Mouse (Mus musculus): ENCODE results near the gene Best2.

Best2 gene

DNA sequence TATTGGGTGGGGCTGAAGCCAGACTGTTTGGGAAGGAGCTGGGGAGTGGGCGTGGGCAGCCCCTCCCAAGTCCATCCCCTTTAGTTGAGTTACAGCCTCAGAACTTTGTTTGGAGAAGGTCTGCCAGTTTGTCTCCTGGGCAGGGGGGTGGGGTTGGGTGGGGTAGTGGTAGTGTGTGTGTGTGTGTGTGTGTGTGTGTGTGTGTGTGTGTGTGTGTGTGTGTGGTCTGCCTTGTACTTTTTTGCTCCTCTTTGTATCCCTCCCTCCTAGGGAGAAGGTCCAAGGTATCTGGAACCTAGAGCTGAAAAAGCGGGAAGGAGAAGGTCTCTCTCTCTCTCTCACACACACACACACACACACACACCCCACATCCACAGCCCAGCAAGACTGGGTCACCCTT lies at the start of gene Best2:
Gene Best2, minus strand, starts transcription at position 101 of the 400 bp plus-strand sequence.
- no peak for DNase-seq

DNA sequence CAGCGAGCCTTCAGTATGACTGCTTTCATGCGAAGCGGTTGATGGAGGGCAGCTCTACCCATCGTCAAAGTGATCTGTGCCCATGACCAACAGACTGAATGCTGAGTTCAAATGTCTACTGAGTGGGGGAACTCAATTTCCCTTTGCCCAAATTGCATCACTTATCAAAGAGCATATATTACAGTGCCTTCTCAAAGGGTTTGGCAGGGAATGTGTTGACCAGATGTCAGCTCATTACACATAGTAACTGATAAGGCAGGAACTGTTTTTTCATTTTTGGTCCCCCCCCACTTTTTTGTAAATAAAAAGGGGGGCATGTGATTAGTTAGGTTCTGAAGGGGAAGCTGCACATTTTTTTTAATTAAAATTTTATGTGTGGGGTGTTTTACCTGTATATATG lies 48.3 kb upstream of the Best2 start:
- DNase-seq: no peak

DNA sequence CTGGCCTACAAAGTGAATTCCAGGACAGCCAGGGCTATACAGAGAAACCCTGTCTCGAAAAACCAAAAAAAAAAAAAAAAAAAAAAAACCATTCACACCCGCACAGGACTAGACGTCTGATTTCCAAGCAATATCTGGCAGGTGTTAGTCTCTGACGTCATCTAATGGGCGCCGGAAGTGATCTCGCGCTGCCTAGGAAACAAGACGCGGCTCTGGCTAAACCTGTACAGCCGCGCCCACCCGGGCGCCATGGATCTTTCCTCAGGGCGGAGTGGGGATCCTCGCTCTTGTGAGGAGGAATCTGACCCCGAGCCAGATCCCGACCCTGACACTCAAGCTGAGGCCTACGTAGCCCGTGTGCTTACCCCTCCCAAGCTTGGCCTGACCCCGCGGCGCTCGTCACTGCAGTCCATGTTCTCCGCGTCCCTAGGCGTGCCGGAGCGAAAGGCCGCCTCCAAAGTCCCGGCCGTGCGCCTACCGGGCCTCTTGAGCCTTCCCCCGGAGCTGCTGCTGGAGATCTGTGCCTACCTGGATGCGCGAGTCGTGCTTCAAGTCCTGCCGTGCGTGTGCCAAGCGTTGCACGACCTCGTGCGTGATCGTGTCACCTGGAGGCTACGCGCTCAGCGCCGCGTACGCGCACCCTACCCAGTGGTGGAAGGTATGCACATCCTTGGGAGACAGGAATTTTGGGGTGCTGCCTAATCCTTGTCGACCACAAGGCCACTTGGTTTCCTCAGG lies 45.7 kb upstream of the Best2 start, which contains the start of gene Fbxw9:
Gene Fbxw9, plus strand, starts transcription at position 177 of the 738 bp plus-strand sequence.
- peak; percentile 94 for DNase-seq

DNA sequence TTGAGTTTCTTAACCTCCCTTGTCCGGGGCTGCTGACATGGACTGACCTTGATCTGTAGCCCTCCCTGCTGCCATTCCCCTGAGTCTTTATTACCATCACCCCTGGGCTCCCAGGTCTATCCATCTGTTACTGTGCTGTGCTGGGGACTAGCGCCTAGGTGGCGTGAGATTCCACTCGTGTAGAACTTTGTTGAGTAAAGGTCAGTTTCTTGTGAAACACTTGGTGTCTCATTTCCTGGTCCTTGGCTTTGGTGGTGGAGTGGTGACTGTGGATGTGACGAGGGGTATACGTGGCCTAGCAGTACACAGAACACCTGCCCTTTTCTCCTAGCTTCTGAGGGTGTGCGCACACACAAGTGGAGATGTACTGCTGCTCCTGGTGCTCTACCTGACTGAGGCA lies 43.0 kb upstream of the Best2 start:
- no peak for DNase-seq

DNA sequence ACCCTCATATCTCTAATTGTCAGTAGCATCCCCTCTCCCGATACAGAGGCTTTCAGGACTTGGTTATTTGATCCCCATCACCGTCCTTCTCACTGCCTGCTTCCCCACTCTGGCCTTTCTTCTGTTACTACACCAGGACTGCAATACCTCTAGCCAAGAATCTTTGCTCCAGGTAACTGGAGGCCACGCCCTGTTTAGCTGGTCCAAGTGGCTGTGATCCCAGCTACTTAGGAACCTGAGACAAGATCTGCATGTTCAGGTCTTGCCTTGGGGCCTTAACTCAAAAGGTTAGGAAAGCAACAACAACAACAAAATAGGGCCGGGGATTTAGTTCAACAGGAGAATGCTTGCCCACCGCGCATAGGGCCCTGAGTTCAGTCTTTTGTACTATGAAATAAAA lies 29.3 kb upstream of the Best2 start:
- no peak for DNase-seq

DNA sequence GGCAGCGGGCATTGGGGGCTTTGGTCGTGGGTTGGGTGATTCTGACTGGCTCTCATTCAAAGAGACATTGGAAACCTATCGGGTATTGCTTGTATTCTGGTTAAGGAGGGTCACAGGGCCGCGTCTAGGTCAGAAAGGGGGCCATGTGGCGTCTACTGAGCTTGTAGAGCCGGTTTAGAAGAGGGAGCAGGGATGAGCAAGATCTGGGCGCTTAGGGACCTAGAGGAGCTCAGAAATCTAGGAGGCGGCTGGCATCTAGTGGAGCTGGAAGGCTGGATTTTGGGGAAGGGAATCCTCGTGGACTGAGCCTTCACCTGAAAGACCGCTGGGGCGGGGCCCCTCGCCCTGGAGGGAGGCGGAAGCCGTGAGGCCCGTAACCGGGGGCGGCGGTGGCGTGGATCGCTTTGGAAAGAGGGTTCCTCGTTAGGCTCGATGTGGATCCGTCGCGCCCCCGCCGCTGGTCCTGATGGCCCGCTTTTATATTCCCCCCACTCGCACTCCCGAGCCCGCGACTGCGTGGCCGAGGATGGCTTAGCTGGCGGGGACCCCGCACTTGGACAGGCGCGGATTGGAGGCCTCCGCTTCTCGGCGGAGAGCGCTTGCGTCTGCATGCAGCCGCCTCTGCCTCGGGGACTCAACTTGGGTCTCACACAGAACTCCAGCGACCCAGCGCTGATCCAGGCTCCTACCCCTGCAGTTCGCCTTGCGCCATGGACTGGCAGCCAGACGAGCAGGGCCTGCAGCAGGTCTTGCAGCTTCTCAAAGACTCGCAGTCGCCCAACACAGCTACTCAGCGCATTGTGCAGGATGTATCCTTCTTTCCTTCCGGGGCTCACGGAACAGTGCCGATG lies 23.6 kb upstream of the Best2 start:
- DNase-seq: peak; percentile 44

DNA sequence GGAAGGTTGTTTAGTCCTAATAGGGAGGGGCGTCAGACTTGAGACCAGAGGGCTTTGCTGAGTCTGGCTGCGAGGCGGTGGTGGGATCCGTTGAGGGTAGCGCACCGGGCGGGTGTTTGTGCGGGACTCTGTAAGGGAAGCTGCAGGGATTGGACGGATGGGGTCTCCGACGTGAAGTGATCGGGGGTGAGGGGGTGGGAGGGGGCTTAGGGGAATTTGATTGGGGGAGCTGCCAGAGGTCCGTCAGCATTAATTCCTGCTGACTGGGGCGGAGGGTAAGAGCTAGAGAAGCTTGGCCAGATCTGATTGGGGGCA lies 23.0 kb upstream of the Best2 start:
- no peak for DNase-seq

DNA sequence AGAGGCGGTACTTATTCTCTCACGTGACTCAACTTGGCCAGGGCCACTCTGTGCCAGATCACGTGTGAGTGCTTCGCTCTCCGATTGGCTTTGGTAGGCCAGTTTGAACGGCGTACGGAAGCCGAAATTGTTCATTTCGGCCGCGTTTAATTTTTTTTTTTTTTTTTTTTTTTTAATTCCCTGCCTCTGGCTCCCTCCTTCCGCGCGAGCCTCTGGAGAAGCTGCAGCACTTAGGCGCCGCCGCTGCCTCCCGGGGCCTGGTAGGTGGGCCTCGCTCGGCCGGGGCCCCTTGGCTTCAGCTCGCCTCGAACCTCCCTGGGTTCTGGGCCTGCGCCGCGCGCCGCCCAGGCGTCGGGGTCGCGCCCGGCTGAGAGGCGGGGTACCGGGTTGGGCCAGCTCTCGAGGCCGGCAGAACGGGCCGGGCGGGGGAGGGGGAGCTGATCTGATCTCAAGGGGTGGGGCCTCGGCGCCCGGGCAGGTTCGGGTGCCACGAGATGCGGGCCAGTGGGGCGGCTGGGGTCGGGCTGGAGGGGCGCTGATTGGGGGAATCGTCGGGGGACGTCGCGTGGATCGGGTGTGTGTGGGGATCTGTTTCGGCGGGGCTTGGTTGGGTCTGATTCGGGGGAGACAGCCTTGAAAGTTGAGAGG lies 22.5 kb upstream of the Best2 start, which contains the start of gene Tnpo2:
Gene Tnpo2, plus strand, starts transcription at position 198 of the 648 bp plus-strand sequence.
- peak; percentile 97 for DNase-seq

DNA sequence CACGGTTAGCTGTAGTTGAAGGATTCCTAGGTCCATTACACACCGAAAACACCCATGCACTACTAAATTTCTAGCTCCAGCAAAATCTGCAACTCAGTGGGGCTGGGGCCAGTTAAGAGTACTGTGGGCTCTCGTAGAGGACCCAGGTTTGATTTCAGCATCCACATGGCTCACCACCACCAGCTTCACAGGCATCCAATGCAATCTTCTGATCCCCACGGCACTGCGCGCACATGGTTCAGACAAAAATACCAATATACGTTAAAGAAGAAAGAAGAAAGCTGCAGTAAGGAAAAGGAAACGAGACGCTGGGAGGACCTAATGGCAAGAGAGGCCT lies 22.0 kb upstream of the Best2 start:
- no peak for DNase-seq

DNA sequence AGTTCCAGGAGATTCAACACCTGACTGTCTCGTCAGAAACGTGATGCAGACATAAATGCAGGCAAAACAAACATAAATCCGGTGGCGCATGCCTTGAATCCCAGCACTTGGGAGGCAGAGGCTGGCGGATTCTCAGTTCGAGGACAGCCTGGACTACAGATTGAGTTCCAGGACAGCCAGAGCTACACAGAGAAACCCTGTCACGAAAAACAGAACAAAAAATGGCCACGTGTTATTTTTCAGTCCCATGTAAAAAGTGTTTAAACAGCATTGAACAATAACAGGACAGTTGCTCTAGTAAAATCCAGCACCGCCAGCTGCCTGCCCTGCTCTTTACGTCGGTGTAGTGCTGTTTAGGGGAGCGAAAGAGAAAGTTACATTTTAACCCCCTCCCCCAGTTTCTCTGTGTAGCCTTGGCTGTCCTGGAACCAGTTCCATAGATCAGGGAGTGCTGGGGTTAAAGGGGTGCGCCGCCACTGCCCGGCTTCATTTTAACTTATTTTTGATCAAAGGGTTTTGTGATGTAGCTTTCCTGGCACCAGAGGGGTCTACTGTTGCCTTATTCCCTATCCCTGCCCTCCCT lies 21.5 kb upstream of the Best2 start:
- DNase-seq: no peak

DNA sequence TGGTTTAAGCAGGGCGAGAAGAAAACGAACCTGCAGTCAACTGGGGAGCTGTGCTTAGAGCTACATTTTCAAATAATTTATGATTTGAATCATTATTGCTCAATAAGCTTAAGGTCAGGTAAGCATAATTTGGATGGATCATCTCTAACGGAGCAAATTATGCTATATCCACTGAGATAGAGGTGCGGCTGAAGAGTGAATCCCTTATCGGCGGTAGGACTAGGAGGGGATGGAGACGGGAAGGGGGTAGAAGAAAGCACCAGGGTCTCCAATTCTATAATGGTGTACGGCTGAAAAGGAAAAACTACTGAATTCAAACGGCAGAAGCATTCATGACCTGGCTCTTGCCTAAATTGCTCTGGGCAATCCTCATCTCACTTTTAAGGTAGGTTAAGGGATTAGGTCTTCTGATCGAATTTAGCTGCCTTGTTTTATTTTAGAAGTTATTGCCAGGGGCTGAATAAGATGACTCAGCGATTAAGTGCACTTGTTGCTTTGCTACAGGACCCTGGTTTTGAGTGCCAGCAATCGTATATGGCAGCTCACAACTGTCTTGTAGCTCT lies 20.9 kb upstream of the Best2 start:
- no peak for DNase-seq

DNA sequence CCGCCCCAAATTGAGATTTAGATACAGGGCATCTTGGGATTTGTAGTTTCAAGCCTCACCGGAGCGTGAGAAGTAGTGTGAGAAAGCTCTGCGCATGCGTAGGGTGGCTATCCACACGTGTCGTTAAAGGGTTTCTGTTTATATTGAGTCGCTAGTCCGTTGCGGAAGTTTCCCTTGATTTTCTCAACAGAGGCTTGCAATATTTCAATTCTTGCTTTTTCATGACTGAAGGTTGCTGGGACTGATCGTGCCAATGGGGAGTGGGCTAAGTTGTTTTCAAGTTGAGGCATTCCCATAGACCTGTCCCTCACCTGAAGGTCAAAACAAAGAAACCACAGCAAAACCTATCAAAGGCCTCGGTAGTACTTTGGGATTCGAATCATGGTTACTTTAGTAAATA lies 20.4 kb upstream of the Best2 start:
- DNase-seq: peak; percentile 73

DNA sequence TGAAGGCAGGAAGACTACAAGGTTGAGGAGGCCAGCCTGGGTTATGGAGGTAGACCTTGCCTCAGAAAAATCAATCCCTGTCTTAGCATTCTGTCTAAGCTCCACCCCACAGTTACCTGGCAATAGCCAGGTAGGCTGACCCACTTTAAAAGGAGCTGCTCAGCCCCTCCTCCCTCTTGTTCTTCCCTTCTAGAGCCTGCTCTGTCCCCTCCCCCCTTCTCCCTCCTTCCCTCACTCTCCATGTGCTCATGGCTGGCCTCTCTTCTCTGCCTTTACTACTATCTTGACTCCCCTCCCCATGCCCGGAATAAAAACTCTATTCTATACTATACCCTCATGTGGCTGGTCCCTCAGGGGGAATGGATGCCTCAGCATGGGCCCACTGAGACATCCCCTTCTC lies 19.5 kb upstream of the Best2 start:
- no peak for DNase-seq

DNA sequence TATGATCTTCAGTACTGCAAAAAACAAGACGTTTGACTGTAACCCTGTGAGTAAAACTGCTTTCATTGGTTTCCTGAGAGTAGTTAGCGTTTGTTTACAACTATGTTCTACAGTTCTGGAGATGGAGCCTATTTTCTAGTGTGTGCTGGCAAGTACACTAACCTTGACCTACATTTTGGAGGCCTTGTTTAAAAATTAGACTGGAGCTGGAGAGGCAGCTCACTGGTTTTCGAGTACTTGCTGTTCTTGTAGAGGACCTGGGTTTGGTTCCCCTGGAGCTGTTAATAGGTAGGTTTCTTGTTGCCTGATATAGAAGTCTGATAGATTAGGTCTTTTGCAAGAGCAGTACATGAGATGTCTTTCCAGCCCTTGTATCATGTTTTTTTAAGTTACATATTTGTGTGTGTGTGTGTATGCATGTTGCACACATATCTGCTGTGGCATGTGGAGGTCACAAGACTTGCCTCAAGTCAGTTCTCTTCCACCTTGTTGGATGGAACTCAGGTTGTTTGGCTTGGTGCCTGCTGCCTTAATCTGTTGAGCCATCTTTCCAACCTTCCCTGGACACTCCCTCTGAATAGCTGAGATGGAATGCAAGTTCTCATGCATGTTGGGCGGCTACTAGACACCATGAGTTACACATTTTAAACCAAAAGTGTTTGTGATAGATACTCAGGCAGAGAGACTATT lies 18.4 kb upstream of the Best2 start:
- no peak for DNase-seq

DNA sequence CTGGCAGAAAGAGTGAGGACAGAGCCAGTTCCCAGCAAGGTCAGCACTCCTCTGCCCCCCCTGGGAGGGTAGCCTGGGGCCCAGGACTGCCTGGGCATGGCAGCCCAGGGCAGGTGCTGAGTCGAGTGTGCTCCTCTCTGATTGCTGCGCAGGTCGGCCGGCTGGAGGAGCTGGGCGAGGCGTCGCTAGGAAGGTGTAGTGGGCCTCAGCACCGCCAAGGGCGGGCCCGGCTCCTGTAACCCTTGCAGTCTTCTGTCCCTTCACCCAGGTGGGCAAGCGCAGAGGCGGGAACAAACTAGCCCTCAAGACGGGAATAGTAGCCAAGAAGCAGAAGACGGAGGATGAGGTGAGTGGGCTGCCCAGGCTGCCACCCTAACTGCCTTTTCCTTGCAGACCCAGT lies 14.9 kb upstream of the Best2 start:
- DNase-seq: no peak

DNA sequence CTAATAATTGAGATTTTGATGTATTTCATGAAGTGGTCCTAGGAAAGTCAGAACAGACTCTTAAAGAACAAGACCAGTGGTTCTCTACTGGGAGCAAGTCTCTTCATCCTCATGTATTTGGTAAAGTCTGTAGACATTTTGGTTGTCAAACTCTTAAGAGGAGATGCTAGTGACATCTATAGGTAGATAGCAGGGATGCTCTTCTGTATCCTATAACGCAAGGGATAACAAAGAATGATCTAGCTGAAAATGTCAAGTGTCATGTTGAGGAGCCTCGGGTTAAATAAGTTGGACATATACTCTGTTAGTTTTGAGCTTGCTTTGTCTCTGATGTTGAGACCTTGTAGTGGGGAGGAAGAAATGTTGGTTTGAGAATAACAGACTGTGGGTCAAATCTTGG lies 13.6 kb upstream of the Best2 start:
- DNase-seq: no peak

DNA sequence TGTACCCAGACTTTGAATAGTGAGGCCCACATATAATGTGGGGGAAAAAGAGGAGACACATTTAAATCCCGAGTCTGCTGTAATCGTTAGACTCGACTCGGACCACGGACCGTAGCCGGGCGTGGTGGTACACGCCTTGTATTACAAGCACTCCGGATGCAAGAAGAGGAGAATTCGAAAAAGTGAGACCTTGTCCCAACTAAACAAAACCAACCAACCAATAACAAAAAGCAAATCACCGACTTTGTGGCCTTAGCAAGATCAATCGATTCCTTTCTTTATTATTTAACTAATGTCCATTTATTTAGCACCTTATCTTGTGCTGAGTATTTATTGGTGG lies 13.2 kb upstream of the Best2 start:
- no peak for DNase-seq

DNA sequence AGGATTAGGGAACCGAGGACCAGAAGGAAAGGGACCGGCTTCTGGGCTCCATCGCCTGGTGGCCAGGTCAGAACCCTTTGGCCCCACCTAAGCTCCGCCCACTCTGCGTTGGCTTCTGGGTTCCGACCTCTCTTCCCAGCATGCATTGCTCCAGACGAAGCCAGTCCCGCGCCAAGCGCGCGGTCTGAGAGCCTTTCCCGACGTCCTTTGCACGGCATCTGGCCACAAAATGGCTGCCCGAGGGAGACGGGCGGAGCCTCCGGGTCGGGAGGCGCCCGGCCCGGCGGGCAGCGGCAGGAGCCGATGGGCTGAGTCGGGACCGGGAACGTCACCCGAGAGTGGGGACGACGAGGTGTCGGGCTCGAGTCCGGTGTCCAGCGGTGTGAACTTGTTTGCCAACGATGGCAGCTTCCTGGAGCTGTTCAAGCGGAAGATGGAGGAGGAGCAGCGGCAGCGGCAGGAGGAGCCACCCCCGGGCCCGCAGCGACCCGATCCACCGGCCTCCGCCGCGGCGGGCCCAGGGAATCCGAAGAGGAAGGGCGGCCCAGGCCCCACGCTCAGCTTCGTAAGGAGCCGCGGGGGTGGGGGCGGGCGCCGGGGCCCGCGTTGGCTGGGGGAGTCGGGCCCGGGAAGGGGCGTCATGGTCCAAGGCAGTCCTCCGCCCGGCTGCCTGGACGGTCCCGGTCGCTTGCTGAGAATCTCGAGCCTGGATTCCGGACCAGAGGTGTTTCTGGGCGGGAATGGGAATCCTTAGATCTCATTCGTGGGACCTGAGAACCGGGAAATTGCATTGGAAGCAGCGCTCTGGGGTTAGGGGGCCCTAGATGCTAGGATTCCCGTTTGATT lies 12.6 kb upstream of the Best2 start, which contains the start of gene Trir:
Gene Trir, plus strand, starts transcription at position 154 of the 846 bp plus-strand sequence.
- peak; percentile 96 for DNase-seq

DNA sequence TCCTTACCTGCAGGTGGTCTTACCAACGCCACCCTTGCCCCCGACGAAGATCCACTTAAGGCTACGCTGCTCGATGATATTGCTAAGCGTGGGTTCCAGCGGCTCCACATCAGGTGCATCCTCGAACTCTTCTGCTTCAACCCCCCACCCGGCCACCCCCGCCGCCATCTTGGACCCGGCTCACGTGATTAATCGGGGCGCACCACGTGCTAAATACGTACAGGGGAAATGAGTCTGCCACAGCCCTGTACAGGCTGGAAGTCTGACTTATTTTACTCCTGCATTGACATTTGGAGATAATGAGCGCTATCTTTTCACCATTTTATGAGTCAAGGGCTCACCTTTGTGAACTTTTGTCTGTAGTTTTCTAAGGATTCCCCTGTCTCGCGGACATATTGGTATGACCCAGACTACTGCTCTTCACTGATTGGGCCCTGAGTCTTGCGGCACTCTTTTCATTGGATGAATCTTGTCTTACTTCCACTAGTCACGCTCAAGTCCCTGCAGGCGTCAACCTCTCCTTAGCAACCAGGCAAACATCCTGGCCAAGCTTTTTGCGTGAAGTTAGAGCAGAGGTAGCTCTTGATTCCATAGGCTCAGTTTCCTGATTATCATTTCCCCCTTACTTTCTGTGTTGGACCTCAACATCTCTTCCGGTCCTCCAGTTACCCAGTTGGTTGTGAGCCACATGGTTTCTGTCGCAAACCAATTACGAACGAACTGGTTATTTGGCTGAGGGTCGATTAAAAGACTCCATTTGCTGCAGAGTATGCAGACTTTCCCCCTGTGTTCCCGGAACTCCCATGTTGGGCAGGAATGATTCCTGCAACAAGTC lies 11.0 kb upstream of the Best2 start, which contains the start of gene Asna1:
Gene Asna1, minus strand, starts transcription at position 184 of the 835 bp plus-strand sequence.
- DNase-seq: peak; percentile 94

DNA sequence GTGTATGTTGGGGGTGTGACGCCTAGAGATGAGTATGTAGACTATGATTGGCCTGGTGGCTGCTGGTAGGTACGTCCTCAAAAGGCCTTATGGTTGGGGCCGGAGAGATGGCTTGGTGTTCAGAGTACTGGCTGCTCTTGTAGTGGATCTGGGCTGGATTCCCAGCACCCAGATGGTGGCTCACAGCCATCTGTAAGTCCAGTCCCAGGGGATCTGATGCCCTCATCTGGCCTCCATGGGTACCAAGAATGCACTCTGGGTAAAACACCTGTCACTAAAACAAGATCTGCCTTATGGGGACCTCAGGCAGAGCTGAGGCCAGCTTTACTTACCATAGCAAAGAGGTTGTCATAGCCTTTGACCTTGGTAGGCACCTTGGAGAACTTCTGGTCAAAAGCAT lies 9.5 kb upstream of the Best2 start:
- no peak for DNase-seq

Measured in layer of hippocampus, adult 9-11 months (tissue).